Mouse (Mus musculus): Measurements from ENCODE around the gene Wapl. TPM values are rescaled to one million over a fixed set of nuclear protein-coding genes. Genes with fewer than 3 reads are reported as not detected.

The Wapl gene
- polyA plus RNA-seq, 1 experiment from 2014 or later = 18.3 TPM

DNA sequence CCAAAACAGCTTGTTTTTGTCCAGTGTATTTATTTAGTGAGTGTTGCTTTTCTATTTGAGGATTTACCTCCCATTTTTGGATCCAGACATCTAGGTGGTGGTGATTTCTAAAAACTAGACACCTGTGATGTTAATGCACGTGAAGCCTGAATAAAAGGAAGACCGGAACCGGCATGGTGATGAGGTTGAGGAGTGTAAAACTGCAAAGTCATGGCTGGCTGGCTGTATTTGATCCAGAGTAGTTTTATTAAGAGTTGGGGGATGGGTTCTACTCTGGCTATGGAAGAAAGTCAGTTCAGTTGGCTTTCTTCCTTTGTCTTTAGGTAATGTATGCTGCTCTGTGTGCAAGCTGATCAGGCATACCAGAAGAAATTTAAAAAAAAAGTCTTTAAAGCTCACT is 39.1 kb downstream of the Wapl start:
- Histone ChIP-seq H3K4me3 (no peak overlapping the region), H3K4me2 (no peak overlapping the region), H3K9me3 (no peaks in the 10 kb centered on the region), H3K4me1 (replicated peaks) (0 out of 2 replicates have a peak, but pooled peaks cover 4% of the 10 kb centered on the region), H3K27me3 (no peaks in the 10 kb centered on the region), H3K9ac (no peak overlapping the region), H3K27ac (replicated peaks) (no peak overlapping the region), H3K36me3 (peaks cover 15% of the 10 kb centered on the region)
- 87% methylated on average over 3 of the region's 3 CpGs for WGBS
- no peak for ATAC-seq (ENCODE audit: low read depth)

DNA sequence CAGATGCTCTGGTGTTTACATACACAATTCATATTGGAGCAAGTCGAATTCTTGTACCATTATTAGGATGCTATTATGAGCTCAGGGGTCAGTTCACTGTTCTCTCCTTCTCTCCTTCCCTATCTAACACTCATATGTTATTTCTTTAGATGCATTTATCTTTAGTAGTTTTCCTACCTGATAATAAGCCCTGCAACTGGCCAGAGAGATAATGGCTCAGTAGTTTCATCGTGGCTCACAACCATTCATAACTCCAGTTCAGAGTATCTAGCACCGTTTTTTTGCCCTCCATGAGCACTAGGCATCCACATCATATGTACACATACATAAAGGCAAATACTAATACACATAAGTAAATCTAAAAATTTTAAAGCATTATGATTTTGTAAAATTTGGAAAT is 44.4 kb downstream of the Wapl start:
- Histone ChIP-seq H3K9ac (no peak overlapping the region), H3K4me3 (no peak overlapping the region), H3K27me3 (no peaks in the 10 kb centered on the region), H3K27ac (replicated peaks) (no peak overlapping the region), H3K9me3 (no peaks in the 10 kb centered on the region), H3K4me2 (no peak overlapping the region), H3K4me1 (replicated peaks) (no peaks in the 10 kb centered on the region), H3K36me3 (peaks cover 15% of the 10 kb centered on the region)
- no peak for ATAC-seq (ENCODE audit: low read depth)
- 93% methylated on average over 3 of the region's 3 CpGs for WGBS

GRCm38 (mm10) chr14:34727709-34728108 is 54.0 kb downstream of the Wapl start:
- no peaks in the 10 kb centered on the region for H3K9me3 ChIP-seq
- H3K36me3 ChIP-seq = peaks cover 31% of the 10 kb centered on the region
- WGBS = 94% methylated on average over 2 of the region's 2 CpGs
- H3K9ac ChIP-seq = no peak overlapping the region
- H3K4me2 ChIP-seq = no peak overlapping the region
- ATAC-seq (ENCODE audit: low read depth) = no peak
- H3K27me3 ChIP-seq = no peaks in the 10 kb centered on the region
- no peak overlapping the region for H3K4me3 ChIP-seq
- H3K27ac ChIP-seq (replicated peaks) = no peak overlapping the region
- no peaks in the 10 kb centered on the region for H3K4me1 ChIP-seq (replicated peaks)

- no peak for ATAC-seq (ENCODE audit: low read depth)
- H3K4me2 ChIP-seq = no peak overlapping the region
- WGBS = 92% methylated on average over 5 of the region's 5 CpGs
These were observed 61.7 kb downstream of the Wapl start for GRCm38 (mm10) chr14:34735405-34735804.

GRCm38 (mm10) chr14:34745401-34745800 is 71.7 kb downstream of the Wapl start:
- no peak overlapping the region for H3K27ac ChIP-seq (replicated peaks)

More at GRCm38 (mm10) chr14:34735405-34735804, 61.7 kb downstream of the Wapl start:
- Histone ChIP-seq H3K36me3 (peaks cover 34% of the 10 kb centered on the region), H3K27ac (replicated peaks) (no peak overlapping the region), H3K9me3 (no peaks in the 10 kb centered on the region), H3K4me1 (replicated peaks) (no peaks in the 10 kb centered on the region), H3K4me3 (no peak overlapping the region), H3K27me3 (no peaks in the 10 kb centered on the region), H3K9ac (no peak overlapping the region)

GRCm38 (mm10) chr14:34755731-34756130 is 82.0 kb downstream of the Wapl start:
- no peak overlapping the region for H3K4me3 ChIP-seq
- H3K4me1 ChIP-seq (replicated peaks) = no peaks in the 10 kb centered on the region
- H3K9me3 ChIP-seq = no peaks in the 10 kb centered on the region
- 87% methylated on average over 3 of the region's 3 CpGs for WGBS
- no peak for ATAC-seq (ENCODE audit: low read depth)
- no peak overlapping the region for H3K9ac ChIP-seq
- H3K4me2 ChIP-seq = no peak overlapping the region
- H3K27ac ChIP-seq (replicated peaks) = no peak overlapping the region
- no peaks in the 10 kb centered on the region for H3K27me3 ChIP-seq
- peaks cover 5% of the 10 kb centered on the region; the same call in 1 of the 2 replicates for H3K36me3 ChIP-seq

More at GRCm38 (mm10) chr14:34745401-34745800, 71.7 kb downstream of the Wapl start:
- WGBS = 98% methylated on average over 1 of the region's 1 CpGs
- Histone ChIP-seq H3K9me3 (no peaks in the 10 kb centered on the region), H3K4me1 (replicated peaks) (no peaks in the 10 kb centered on the region), H3K4me3 (no peak overlapping the region), H3K36me3 (peaks cover 50% of the 10 kb centered on the region), H3K4me2 (no peak overlapping the region), H3K9ac (no peak overlapping the region), H3K27me3 (no peaks in the 10 kb centered on the region)
- ATAC-seq (ENCODE audit: low read depth) = no peak

DNA sequence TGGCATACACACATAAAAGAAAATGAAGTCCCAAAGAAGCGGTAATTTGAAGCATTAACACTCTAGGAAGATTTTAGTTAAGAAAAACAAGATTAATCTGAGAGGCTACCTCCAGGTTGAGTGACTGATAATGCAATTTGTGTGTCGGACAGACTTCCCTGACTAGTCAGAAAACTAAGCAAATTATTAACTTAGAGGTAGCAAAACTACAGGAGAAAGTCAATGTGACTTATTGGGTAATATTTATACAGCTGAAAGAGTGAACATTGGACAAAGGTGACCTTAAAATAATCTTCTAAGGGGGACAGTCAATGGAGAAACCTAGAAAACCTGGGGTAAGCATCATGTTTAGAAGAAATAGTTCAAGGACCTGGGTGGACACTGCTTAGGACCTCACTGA is 86.2 kb downstream of the Wapl start:
- H3K36me3 ChIP-seq = no peaks in the 10 kb centered on the region
- no peak for ATAC-seq (ENCODE audit: low read depth)
- no peaks in the 10 kb centered on the region for H3K9me3 ChIP-seq
- H3K27me3 ChIP-seq = no peaks in the 10 kb centered on the region
- H3K4me2 ChIP-seq = no peak overlapping the region
- H3K27ac ChIP-seq (replicated peaks) = no peak overlapping the region
- H3K4me3 ChIP-seq = no peak overlapping the region
- no peak overlapping the region for H3K9ac ChIP-seq
- peaks cover 5% of the 10 kb centered on the region; the same call in 1 of the 2 replicates for H3K4me1 ChIP-seq (replicated peaks)
- WGBS = 80% methylated on average over 2 of the region's 2 CpGs

DNA sequence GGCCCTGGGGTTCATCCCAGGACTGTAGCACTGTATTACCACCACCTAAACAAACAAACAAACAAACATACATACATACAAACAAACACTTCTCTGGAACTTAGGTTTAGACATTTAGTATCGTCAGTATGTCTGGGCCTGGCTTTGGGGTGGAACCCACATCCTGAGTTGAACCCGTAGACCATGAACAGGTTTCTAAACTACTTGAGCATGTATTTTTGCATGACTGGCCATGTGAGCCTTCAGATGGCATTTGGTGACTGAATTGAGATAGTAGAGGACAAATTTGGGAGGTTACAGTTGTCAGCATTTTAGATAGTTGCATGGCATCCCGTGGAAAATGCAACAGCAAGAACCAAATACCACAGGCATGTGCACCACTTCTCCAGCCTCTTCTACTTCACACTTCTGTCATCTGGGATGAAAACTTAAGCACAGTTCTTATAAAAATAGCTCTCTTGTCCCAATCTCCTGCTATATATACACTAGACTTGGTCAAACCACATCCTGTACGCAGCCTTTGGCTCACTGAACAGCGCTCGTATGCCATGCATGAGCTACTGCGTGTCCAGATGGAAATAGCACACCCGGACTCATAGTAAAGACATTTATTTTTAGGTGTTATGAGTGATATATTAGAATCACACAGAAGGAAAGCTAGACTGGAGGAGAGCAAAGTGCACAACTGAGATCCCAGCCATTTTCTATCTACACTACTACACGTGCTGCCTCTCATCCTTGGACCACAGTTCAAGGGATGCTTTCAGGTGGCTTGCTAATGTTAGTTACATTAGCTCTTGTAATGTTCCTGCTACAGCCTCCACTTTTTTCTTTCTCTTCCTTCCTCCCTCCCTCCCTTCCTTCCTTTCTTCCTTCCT is 87.6 kb downstream of the Wapl start:
- no peaks in the 10 kb centered on the region for H3K36me3 ChIP-seq
- no peaks in the 10 kb centered on the region for H3K9me3 ChIP-seq
- 94% methylated on average over 9 of the region's 9 CpGs for WGBS
- no peaks in the 10 kb centered on the region for H3K27me3 ChIP-seq
- H3K27ac ChIP-seq (replicated peaks) = no peak overlapping the region
- no peak overlapping the region for H3K9ac ChIP-seq
- ATAC-seq (ENCODE audit: low read depth) = no peak
- peaks cover 5% of the 10 kb centered on the region; the same call in 1 of the 2 replicates for H3K4me1 ChIP-seq (replicated peaks)
- H3K4me2 ChIP-seq = no peak overlapping the region
- no peak overlapping the region for H3K4me3 ChIP-seq

- Histone ChIP-seq H3K9me3 (no peaks in the 10 kb centered on the region), H3K9ac (no peak overlapping the region), H3K27me3 (no peaks in the 10 kb centered on the region), H3K4me3 (no peak overlapping the region), H3K27ac (replicated peaks) (no peak overlapping the region), H3K4me1 (replicated peaks) (peaks cover 5% of the 10 kb centered on the region; the same call in 1 of the 2 replicates), H3K4me2 (no peak overlapping the region), H3K36me3 (no peaks in the 10 kb centered on the region)
- no peak for ATAC-seq (ENCODE audit: low read depth)
- WGBS = 45% methylated on average over 10 of the region's 10 CpGs
These were observed 89.0 kb downstream of the Wapl start for GRCm38 (mm10) chr14:34762682-34763081.

DNA sequence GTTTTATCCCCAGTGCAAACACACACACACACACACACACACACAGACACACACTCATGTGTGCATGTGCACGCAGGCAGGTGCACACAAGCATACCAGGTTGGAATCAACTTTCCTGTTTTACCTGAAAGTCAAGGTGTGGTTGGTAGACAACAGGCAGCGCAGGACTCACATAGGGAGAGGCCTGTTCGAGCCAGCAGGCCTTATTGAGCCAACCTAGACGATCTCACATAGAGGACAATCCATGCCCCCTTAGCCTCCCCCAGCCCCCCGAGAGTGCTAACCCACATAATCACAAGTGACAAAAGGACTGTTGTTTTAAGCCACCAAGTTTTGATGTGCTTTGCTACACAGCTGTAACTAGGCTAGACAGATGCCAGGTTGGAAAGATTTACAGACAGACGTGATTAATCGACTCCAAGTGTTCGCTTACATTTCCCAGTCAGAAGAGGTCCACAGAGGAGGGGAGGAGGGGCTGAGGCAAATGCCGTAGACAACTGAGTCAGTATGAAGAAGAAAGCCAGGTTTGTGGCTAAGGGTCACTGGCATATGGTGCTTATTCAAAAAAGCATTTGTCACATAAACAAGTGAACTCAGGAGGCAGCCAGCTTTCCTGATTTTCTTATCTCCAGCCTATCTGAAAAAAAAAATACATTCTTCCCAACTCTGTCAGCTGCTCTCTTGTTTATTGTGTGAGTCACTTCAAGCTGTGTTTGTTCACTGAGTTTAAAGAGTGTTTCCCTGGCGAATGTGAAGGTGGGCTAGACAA is 90.2 kb downstream of the Wapl start:
- Histone ChIP-seq H3K36me3 (no peaks in the 10 kb centered on the region), H3K4me3 (no peak overlapping the region), H3K27ac (replicated peaks) (no peak overlapping the region), H3K4me1 (replicated peaks) (peaks cover 10% of the 10 kb centered on the region; the same call in 1 of the 2 replicates), H3K9ac (no peak overlapping the region), H3K9me3 (no peaks in the 10 kb centered on the region), H3K4me2 (no peak overlapping the region), H3K27me3 (no peaks in the 10 kb centered on the region)
- no peak for ATAC-seq (ENCODE audit: low read depth)
- 52% methylated on average over 10 of the region's 10 CpGs for WGBS

- H3K36me3 ChIP-seq = no peaks in the 10 kb centered on the region
- no peak overlapping the region for H3K4me2 ChIP-seq
- no peak overlapping the region for H3K9ac ChIP-seq
- ATAC-seq (ENCODE audit: low read depth) = no peak
- H3K27me3 ChIP-seq = no peaks in the 10 kb centered on the region; the same call in 1 of the 2 replicates
- H3K4me1 ChIP-seq (replicated peaks) = peaks cover 19% of the 10 kb centered on the region
- 86% methylated on average over 9 of the region's 9 CpGs for WGBS
- H3K4me3 ChIP-seq = no peak overlapping the region
- no peaks in the 10 kb centered on the region for H3K9me3 ChIP-seq
- H3K27ac ChIP-seq (replicated peaks) = no peak overlapping the region
These were observed 91.2 kb downstream of the Wapl start for GRCm38 (mm10) chr14:34764908-34765307.

- no peak overlapping the region for H3K4me3 ChIP-seq
These were observed 91.7 kb downstream of the Wapl start for GRCm38 (mm10) chr14:34765380-34765779.

More at GRCm38 (mm10) chr14:34765380-34765779, 91.7 kb downstream of the Wapl start:
- peaks cover 4% of the 10 kb centered on the region for H3K27me3 ChIP-seq
- H3K9me3 ChIP-seq = no peaks in the 10 kb centered on the region
- no peak overlapping the region for H3K4me2 ChIP-seq
- no peak overlapping the region for H3K27ac ChIP-seq (replicated peaks)
- WGBS = 83% methylated on average over 7 of the region's 7 CpGs
- H3K4me1 ChIP-seq (replicated peaks) = peaks cover 19% of the 10 kb centered on the region
- no peak overlapping the region for H3K9ac ChIP-seq
- ATAC-seq (ENCODE audit: low read depth) = no peak
- no peaks in the 10 kb centered on the region for H3K36me3 ChIP-seq
